Mouse (Mus musculus): Measurements from ENCODE around the gene Tctex1d2. TPM values are rescaled to one million over a fixed set of nuclear protein-coding genes. Genes with fewer than 3 reads are reported as not detected.
"Not testable (repeated sequence)": the region's sequence is repeated elsewhere in the genome, so short reads cannot be mapped to it uniquely, and the experiment has no call there.

Tctex1d2 gene
- total and polyA plus RNA-seq, 3 experiments, result not detected

DNA sequence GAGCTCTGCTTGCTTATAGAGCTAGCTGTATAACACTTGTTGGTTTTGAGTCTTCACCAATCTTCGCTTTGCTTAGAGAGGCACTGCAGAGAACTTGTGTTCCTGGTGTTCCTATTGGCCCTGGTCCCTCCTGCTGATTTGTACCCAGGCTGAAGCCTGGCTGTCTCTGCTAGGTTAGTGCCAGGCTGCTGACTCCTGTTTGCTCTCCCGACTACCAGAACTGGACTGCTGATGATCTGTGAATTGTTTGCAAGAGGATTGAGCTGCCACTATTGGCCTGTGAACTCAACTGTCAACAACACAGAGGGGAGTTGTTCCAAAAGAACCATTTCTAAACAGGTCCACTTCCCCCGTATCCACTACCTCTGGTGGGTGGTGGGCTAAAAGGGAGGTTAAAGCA, 21.9 kb downstream of the Tctex1d2 start:
- dilution Hi-C loops (cut with MboI; ENCODE audit: extremely low pct_ligation_motif_present, extremely low pct_unique_long_range_greater_than_20kb, low sequenced_read_pairs), result no loop called here
- H3K4me1 ChIP-seq (ENCODE audit: control insufficient read depth in 1 of 2, insufficient read depth in 2 of 2), result peaks cover 4 to 6% of the 10 kb centered on the region in 2 experiments
- H3K4me3 ChIP-seq (replicated peaks in 1 of 3; ENCODE audit: low read depth in 2 of 3, low read length in 2 of 3, poor library complexity in 1 of 3), result no peak overlapping the region

DNA sequence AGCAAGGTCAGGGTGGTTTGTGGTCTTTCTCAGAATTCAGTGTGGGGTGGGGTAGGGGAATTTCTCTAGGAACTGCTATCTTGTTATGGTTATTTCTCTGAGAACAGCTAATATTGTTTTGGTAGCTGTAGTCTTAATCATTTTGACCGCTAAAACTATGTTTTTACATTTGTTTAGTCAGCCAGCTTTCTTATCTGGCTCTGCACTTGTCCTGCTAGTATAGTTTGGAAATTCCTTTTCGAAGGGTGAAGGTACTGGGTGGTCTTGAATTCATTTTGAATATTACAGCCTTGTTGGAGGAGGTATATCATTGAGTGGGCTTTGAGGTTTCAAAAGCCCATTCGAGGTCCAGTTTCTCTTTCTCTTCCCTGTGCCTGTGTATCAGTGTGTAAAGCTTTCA, 25.1 kb downstream of the Tctex1d2 start:
- dilution Hi-C loops (cut with MboI; ENCODE audit: extremely low pct_ligation_motif_present, extremely low pct_unique_long_range_greater_than_20kb, low sequenced_read_pairs); H3K27ac ChIP-seq (ENCODE audit: insufficient read depth, low read depth); H3K9ac ChIP-seq (ENCODE audit: insufficient read depth, low read depth); H3K79me2 ChIP-seq (replicated peaks; ENCODE audit: control insufficient read depth, extremely low read depth, insufficient read depth, poor library complexity, severe bottlenecking); H3K4me1 ChIP-seq (ENCODE audit: control insufficient read depth in 1 of 2, insufficient read depth in 2 of 2); H3K4me2 ChIP-seq (ENCODE audit: insufficient read depth, low read depth, poor library complexity, severe bottlenecking); H3K4me3 ChIP-seq (replicated peaks in 1 of 3; ENCODE audit: low read depth in 2 of 3, low read length in 2 of 3, poor library complexity in 1 of 3); H3K27me3 ChIP-seq (replicated peaks); in situ Hi-C loops (cut with MboI; ENCODE audit: low pct_ligation_motif_present, low pct_unique_long_range_greater_than_20kb, low sequenced_read_pairs); H3K9me3 ChIP-seq (replicated peaks; ENCODE audit: low read length); DNase-seq (ENCODE audit: extremely low read depth): not testable (repeated sequence)
- H3K36me3 ChIP-seq (replicated peaks in 1 of 2; ENCODE audit: control insufficient read depth in 1 of 2, insufficient read depth in 1 of 2, low read length in 1 of 2), result peaks cover 0 to 17% of the 10 kb centered on the region in 2 experiments

More for the DNA sequence above, 21.9 kb downstream of the Tctex1d2 start:
- Histone ChIP-seq H3K9ac (ENCODE audit: insufficient read depth, low read depth) (no peak overlapping the region), H3K9me3 (replicated peaks; ENCODE audit: low read length) (no peaks in the 10 kb centered on the region), H3K4me2 (ENCODE audit: insufficient read depth, low read depth, poor library complexity, severe bottlenecking) (no peak overlapping the region), H3K79me2 (replicated peaks; ENCODE audit: control insufficient read depth, extremely low read depth, insufficient read depth, poor library complexity, severe bottlenecking) (no peaks in the 10 kb centered on the region), H3K36me3 (replicated peaks in 1 of 2; ENCODE audit: control insufficient read depth in 1 of 2, insufficient read depth in 1 of 2, low read length in 1 of 2) (peaks cover 0 to 18% of the 10 kb centered on the region in 2 experiments), H3K27me3 (replicated peaks) (no peaks in the 10 kb centered on the region), H3K27ac (ENCODE audit: insufficient read depth, low read depth) (no peak overlapping the region)
- in situ Hi-C loops (cut with MboI; ENCODE audit: low pct_ligation_motif_present, low pct_unique_long_range_greater_than_20kb, low sequenced_read_pairs), result no loop called here
- TF ChIP-seq USF2 (conservative IDR thresholded peaks at IDR 0.05; ENCODE audit: low read depth, low read length), result no peak
- no peak for TF ChIP-seq BHLHE40 (IDR thresholded peaks at IDR 0.05; ENCODE audit: low read depth, low read length)
- no peak for TF ChIP-seq RCOR1 (conservative IDR thresholded peaks at IDR 0.05; ENCODE audit: low read depth, low read length)
- TF ChIP-seq ZMIZ1 (IDR thresholded peaks at IDR 0.05; ENCODE audit: low read depth, low read length), result no peak
- TF ChIP-seq CHD1 (IDR thresholded peaks at IDR 0.05; ENCODE audit: low read depth, low read length), result no peak
- no peak for TF ChIP-seq JUND (conservative IDR thresholded peaks at IDR 0.05; ENCODE audit: low read depth, low read length)
- TF ChIP-seq CHD2 (IDR thresholded peaks at IDR 0.05; ENCODE audit: low read length), result no peak
- no peak for DNase-seq (ENCODE audit: extremely low read depth)

- in situ Hi-C loops (cut with MboI; ENCODE audit: low pct_ligation_motif_present, low pct_unique_long_range_greater_than_20kb, low sequenced_read_pairs), result no loop called here
- Histone ChIP-seq H3K9me3 (replicated peaks; ENCODE audit: low read length) (no peaks in the 10 kb centered on the region), H3K36me3 (replicated peaks in 1 of 2; ENCODE audit: control insufficient read depth in 1 of 2, insufficient read depth in 1 of 2, low read length in 1 of 2) (peaks cover 0 to 14% of the 10 kb centered on the region in 2 experiments), H3K27ac (ENCODE audit: insufficient read depth, low read depth) (no peak overlapping the region), H3K79me2 (replicated peaks; ENCODE audit: control insufficient read depth, extremely low read depth, insufficient read depth, poor library complexity, severe bottlenecking) (no peaks in the 10 kb centered on the region), H3K4me1 (ENCODE audit: control insufficient read depth in 1 of 2, insufficient read depth in 2 of 2) (peaks cover 0 to 6% of the 10 kb centered on the region in 2 experiments; a peak in 1 of 4 replicates), H3K27me3 (replicated peaks) (no peaks in the 10 kb centered on the region), H3K9ac (ENCODE audit: insufficient read depth, low read depth) (no peak overlapping the region), H3K4me2 (ENCODE audit: insufficient read depth, low read depth, poor library complexity, severe bottlenecking) (no peak overlapping the region), H3K4me3 (replicated peaks in 1 of 3; ENCODE audit: low read depth in 2 of 3, low read length in 2 of 3, poor library complexity in 1 of 3) (no peak overlapping the region)
- no peak for DNase-seq (ENCODE audit: extremely low read depth)
- dilution Hi-C loops (cut with MboI; ENCODE audit: extremely low pct_ligation_motif_present, extremely low pct_unique_long_range_greater_than_20kb, low sequenced_read_pairs), result no loop called here
- TF ChIP-seq NRF1 (IDR thresholded peaks at IDR 0.05; ENCODE audit: low read depth, low read length), result no peak
- no peak for TF ChIP-seq RAD21 (IDR thresholded peaks at IDR 0.05; ENCODE audit: low read depth, low read length)
- no peak for TF ChIP-seq POLR2AphosphoS2 (IDR thresholded peaks at IDR 0.05; ENCODE audit: low read depth, low read length)
- no peak for TF ChIP-seq JUN (IDR thresholded peaks at IDR 0.05; ENCODE audit: insufficient read depth, low read depth, low read length)
- TF ChIP-seq HCFC1 (IDR thresholded peaks at IDR 0.05; ENCODE audit: low read depth, low read length), result no peak
- TF ChIP-seq ZNF384 (IDR thresholded peaks at IDR 0.05; ENCODE audit: low read depth, low read length), result no peak
- TF ChIP-seq E2F4 (IDR thresholded peaks at IDR 0.05; ENCODE audit: insufficient replicate concordance, low read depth, low read length), result no peak
- TF ChIP-seq UBTF (IDR thresholded peaks at IDR 0.05; ENCODE audit: low read depth, low read length), result no peak
- TF ChIP-seq JUND (conservative IDR thresholded peaks at IDR 0.05; ENCODE audit: low read depth, low read length), result no peak
- no peak for TF ChIP-seq CTCF (conservative IDR thresholded peaks at IDR 0.05 in 1 of 2, IDR thresholded peaks at IDR 0.05 in 1 of 2; ENCODE audit: low read depth in 2 of 2, low read length in 2 of 2)
- no peak for TF ChIP-seq MAFK (IDR thresholded peaks at IDR 0.05; ENCODE audit: insufficient replicate concordance, low read length)
- TF ChIP-seq ZMIZ1 (IDR thresholded peaks at IDR 0.05; ENCODE audit: low read depth, low read length), result no peak
These were observed 26.1 kb downstream of the Tctex1d2 start for GRCm38 (mm10) chr16:32445558-32445957.
